Mouse (Mus musculus): ENCODE data around the gene Tmem200b. TPM values are rescaled to one million over a fixed set of nuclear protein-coding genes. Genes with fewer than 3 reads are reported as not detected.

Tmem200b gene
- 1 to 10 TPM; 2.7 to 3.0 TPM for total RNA-seq (2021)
- long read RNA-seq, experiment 1, partial matches to known transcripts: 0 of 3 reads
- long read RNA-seq, experiment 1, other reads (novel, unspliced or antisense): 2 of 3 reads
- long read RNA-seq, experiment 2, partial matches to known transcripts: 0 of 2 reads
- long read RNA-seq, experiment 2, other reads (novel, unspliced or antisense): 1 of 2 reads

- no peak for DNase-seq
These were observed at the start of gene Tmem200b for GRCm38 (mm10) chr4:131921461-131922346. TSS of gene Tmem200b (plus strand) at chr4:131921771.

DNA sequence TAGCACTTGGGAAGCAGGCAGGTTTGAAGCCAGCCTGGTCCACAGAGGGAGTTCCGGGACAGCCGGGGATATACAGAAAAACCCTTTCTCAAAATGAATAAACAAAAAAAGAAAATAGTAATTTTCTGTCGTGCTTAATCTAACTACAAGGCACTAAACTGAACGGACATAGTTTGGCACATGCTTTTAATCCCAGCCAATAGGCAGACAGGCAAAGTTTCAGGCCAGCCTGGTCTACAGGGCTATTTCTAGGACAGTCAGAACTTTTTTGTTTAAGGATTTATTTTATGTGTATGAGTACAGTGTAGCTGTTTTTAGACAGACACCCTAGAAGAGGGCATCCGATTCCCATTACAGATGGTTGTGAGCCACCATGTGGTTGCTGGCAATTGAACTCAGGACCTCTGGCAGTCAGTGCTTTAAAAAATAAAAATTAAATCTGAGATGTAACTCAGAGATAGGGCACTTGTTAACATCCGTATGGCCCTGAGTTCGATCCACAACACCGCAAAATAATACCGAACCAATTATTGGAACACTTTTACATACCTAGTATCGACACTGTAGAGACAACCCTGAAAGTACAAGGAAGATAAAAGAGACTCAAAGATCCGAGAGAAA, 48.8 kb upstream of the Tmem200b start:
- DNase-seq: no peak

- peak; percentile 97 for DNase-seq
These were observed 48.0 kb upstream of the Tmem200b start, which contains the start of gene Srsf4 for GRCm38 (mm10) chr4:131873293-131874168. TSS of gene Srsf4 (plus strand) at chr4:131873617.

- DNase-seq: no peak
These were observed 47.4 kb upstream of the Tmem200b start for GRCm38 (mm10) chr4:131874169-131874536.

- no peak for DNase-seq
These were observed 47.0 kb upstream of the Tmem200b start for GRCm38 (mm10) chr4:131874567-131874966.

DNA sequence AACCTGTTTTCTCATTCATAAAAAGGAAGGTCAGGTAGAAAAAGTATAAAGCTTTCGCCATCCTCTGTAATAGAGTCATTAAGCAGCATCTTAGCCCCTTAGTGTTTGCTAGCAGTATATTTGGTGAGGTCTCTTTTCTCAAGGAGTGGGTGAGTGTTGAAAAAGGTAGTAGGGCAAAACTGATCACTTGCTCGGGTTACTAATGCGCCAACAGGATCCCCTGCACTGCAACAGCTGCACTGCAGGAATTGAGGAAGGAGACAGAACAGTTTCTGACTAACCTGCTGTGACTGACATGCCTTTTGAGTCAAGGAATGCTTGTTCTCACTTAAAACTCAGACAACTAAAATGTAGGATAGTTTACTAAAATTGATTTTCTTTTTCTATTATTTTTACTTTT, 46.3 kb upstream of the Tmem200b start:
- no peak for DNase-seq

DNA sequence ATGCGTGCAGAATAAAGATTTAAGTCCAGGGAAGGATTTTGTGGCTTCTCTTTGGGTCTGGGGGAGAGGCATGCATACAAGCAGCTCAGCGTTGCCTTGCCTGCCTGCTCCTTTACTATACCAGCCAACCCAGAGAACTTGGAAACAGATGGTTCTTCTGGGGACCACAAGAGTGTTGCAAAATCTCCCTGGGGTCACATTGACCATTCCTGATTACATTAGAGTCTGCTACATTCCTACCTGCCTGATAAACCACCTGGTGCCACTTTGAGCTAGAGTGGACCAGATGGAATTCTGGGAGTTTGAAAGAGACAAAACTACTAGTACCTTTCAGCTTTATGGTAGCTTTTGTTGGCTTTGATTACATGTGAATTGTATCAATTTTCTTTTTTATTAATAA, 44.7 kb upstream of the Tmem200b start:
- DNase-seq: no peak

DNA sequence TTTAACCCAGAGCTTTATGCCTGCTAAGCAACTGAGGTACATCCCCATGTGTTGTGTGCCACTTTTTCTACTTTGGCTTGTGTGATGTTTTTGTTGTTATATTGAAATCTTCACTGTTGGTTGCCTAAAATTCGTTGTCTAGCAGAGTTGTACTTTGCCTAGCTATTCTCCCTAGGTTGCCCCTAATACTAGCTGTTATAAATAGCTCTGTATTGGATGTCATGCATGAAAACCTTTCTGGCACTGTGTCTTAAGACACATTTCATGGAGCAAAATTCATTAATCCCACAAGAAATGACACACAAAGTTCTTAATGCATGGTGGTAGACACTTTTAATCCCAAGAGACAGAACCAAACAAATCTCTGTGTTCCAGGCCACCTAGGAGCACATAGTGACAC, 41.9 kb upstream of the Tmem200b start:
- no peak for DNase-seq

- DNase-seq: no peak
These were observed 40.3 kb upstream of the Tmem200b start for GRCm38 (mm10) chr4:131881306-131881705.

GRCm38 (mm10) chr4:131883571-131883970, 38.0 kb upstream of the Tmem200b start:
- peak; percentile 30 for DNase-seq

DNA sequence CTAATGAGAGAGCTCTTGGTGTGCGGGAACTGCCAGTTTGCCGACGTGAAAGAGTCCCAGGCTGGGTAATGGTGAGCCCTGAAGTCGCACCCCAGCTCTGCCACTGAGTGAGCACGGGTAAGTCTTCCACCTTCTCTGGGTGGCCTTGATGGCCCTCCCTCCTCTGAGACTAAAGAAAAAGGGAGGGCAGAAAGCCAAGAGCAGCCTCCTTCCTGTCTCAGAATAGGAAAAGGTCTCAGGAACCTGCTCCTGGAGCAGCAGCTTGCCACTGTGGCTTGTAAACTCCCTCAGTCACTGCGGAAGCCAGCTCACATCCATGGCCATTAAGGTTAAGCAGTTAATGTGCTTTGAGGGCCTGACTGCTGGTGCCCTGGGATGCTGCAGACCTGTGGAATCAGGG, 36.2 kb upstream of the Tmem200b start:
- no peak for DNase-seq

- no peak for DNase-seq
These were observed 33.0 kb upstream of the Tmem200b start for GRCm38 (mm10) chr4:131888564-131888963.

DNA sequence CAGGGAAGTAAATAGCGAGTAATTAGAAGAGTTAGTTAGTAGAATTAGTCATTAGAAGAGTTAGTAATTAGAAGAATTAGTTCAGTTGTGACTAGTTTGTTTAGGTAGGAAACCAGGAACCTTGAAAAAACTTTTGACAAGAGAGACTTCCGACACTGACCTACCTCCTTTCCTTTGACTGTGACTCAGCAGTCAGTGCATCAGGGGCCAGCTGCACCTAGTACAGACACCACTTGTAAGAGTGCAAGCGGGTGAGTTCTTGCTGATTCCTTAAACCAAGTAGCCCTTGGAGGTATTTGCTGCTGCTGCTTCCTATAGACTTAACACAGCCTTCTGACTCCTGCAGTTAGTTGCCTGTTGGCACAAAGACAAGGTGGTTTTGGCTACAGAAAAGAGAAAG, 30.9 kb upstream of the Tmem200b start:
- no peak for DNase-seq

GRCm38 (mm10) chr4:131897109-131897508, 24.5 kb upstream of the Tmem200b start:
- no peak for DNase-seq

DNA sequence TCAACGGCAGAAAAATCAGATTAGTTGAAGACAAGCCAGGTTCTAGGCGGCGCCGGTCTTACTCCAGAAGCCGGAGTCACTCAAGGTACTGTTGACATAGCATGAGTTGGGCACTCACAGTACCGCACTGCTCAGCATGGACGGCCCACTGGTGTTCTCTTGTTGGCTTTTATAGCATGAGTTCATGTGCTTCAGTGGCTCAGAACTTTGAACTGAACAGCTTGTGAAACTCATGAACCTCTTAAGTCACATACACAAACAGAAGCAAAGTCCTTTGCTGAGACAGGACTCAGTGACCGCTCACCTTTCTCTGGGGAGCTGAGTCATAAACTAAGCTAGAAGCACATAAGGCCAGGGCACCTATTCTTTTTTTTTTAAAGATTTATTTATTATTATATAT, 23.8 kb upstream of the Tmem200b start:
- no peak for DNase-seq

- no peak for DNase-seq
These were observed 22.9 kb upstream of the Tmem200b start for GRCm38 (mm10) chr4:131898503-131899179.

GRCm38 (mm10) chr4:131899180-131899554, 22.4 kb upstream of the Tmem200b start:
- DNase-seq: no peak

- DNase-seq: no peak
These were observed 20.5 kb upstream of the Tmem200b start for GRCm38 (mm10) chr4:131901090-131901489.

DNA sequence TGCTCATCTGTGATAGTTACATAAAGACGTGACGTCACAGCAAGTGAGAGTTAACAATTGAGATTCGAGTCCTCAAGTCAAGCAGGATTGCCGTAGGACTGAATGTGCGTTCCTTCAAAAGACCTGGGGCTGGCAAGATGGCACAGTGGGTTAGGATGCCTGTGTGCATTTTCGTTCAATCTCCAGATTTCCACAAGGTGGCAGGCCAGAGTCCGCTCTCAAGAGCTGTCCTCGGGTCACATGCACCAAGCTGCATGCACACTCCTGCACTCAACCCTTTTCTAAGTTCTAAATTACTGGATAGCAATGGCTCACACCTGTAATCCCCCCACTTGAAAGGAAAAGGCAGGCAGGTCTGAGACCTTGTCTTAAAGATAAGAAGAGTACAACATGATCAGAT, 17.1 kb upstream of the Tmem200b start:
- DNase-seq: no peak

DNA sequence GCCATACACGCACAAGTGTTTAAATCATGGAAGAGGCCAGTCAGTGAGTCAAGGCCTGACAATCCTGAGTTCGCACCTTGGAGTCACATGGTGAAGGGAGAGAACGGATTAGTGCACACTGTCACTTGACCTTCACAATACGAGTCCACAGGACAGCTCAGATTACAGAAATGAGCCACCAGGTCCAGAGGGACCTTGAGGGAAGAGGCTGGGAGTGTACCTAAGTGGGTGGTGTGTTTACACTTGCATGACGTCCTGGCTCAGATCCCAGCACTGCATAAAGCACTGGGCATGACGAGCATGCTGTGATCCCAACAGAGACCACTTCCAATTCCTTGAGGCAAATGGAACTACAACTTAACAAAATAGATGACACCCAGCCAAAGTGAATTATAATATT, 15.1 kb upstream of the Tmem200b start:
- DNase-seq: no peak

- no peak for DNase-seq
These were observed 13.7 kb upstream of the Tmem200b start for GRCm38 (mm10) chr4:131907912-131908311.

Measured in gastrocnemius, postnatal 25 days (tissue).